Mouse (Mus musculus) lung, adult 18-20 months (tissue): ENCODE measurements around the gene Map3k5.
"Not testable (repeated sequence)": the region's sequence is repeated elsewhere in the genome, so short reads cannot be mapped to it uniquely, and the experiment has no call there.

Experiments
- DNase-seq, 2 experiments: peaks; one replicate each; pipeline ENCODE4 v3.0.0; 2022; ENCODE audit warnings: mixed read lengths in 2 of 2

Gene Map3k5

GRCm38 (mm10) chr10:19968445-19968844, 34.2 kb downstream of the Map3k5 start:
- no peak for DNase-seq

GRCm38 (mm10) chr10:19969831-19970460, 35.7 kb downstream of the Map3k5 start:
- no peak for DNase-seq

GRCm38 (mm10) chr10:19971491-19971890, 37.2 kb downstream of the Map3k5 start:
- not testable (repeated sequence) for DNase-seq

- DNase-seq, result no peak
Measured at GRCm38 (mm10) chr10:19973321-19974108, 39.2 kb downstream of the Map3k5 start.

- DNase-seq, result no peak
Measured at GRCm38 (mm10) chr10:19977557-19977956, 43.3 kb downstream of the Map3k5 start.

GRCm38 (mm10) chr10:19978662-19979199, 44.5 kb downstream of the Map3k5 start:
- no peak for DNase-seq

- no peak for DNase-seq
Measured at GRCm38 (mm10) chr10:19987736-19988135, 53.5 kb downstream of the Map3k5 start.

GRCm38 (mm10) chr10:19989986-19990385, 55.7 kb downstream of the Map3k5 start:
- no peak for DNase-seq

GRCm38 (mm10) chr10:19990638-19991037, 56.4 kb downstream of the Map3k5 start:
- DNase-seq, result no peak

- DNase-seq, result no peak
Measured at GRCm38 (mm10) chr10:19991237-19991865, 57.1 kb downstream of the Map3k5 start.

- DNase-seq, result peak; percentile 58 to 71
Measured at GRCm38 (mm10) chr10:19991866-19992252, 57.6 kb downstream of the Map3k5 start.

GRCm38 (mm10) chr10:19994469-19995450, 60.5 kb downstream of the Map3k5 start:
- DNase-seq, result no peak

- no peak for DNase-seq
Measured at GRCm38 (mm10) chr10:19996151-19996550, 61.9 kb downstream of the Map3k5 start.

GRCm38 (mm10) chr10:19999703-20000407, 65.6 kb downstream of the Map3k5 start:
- no peak for DNase-seq

- no peak for DNase-seq
Measured at GRCm38 (mm10) chr10:20000408-20000770, 66.1 kb downstream of the Map3k5 start.

GRCm38 (mm10) chr10:20001990-20002389, 67.7 kb downstream of the Map3k5 start:
- DNase-seq, result no peak

GRCm38 (mm10) chr10:20003006-20003405, 68.7 kb downstream of the Map3k5 start:
- no peak for DNase-seq

- no peak for DNase-seq
Measured at GRCm38 (mm10) chr10:20004786-20005185, 70.5 kb downstream of the Map3k5 start.

- peak in 1 of 2 experiments; percentile 56 for DNase-seq
Measured at GRCm38 (mm10) chr10:20005491-20005952, 71.2 kb downstream of the Map3k5 start.

- DNase-seq, result no peak
Measured at GRCm38 (mm10) chr10:20006333-20007093, 72.2 kb downstream of the Map3k5 start.

GRCm38 (mm10) chr10:20009310-20009709, 75.0 kb downstream of the Map3k5 start:
- no peak for DNase-seq
